ENCODE assay signal across 22 mouse cellular contexts in genomic region chr13:47921044-47921443, GRCm38 (mm10).
"Had no signal": no experiment of that assay in that cellular context is flagged by ENCODE, and none has a peak within 500 bp of the region (broad histone marks: within the 10 kb centered on the region; RNA-seq: fewer than 3 reads in every experiment).

No protein-coding gene starts in this region.

- H3K4me2 ChIP-seq: liver, embryonic 15.5 days; lung, embryonic 15.5 days; midbrain, embryonic 11.5 days; midbrain, embryonic 13.5 days; neural tube, embryonic 13.5 days; neural tube, embryonic 15.5 days; stomach, embryonic 15.5 days had no signal

- H3K4me3 ChIP-seq: liver, embryonic 15.5 days; lung, embryonic 15.5 days; megakaryocyte, embryonic 14.5 days; midbrain, embryonic 13.5 days; myocyte; neural tube, embryonic 13.5 days; neural tube, embryonic 15.5 days; stomach, embryonic 15.5 days had no signal

- H3K9ac ChIP-seq: liver, embryonic 15.5 days; liver, postnatal 0 days; lung, embryonic 15.5 days; midbrain, embryonic 13.5 days; neural tube, embryonic 13.5 days; neural tube, embryonic 15.5 days; stomach, embryonic 15.5 days had no signal

- H3K4me1 ChIP-seq: liver, embryonic 15.5 days; lung, embryonic 15.5 days; megakaryocyte, embryonic 14.5 days; neural tube, embryonic 13.5 days; stomach, embryonic 15.5 days had no signal

- DNase-seq: liver, postnatal 0 days; lung, adult 2 months; lung, postnatal 14 days; lung, postnatal 36 days; right cerebral cortex, adult 18-20 months; right cerebral cortex, postnatal 25 days; thymus, adult 2 months; thymus, postnatal 25 days; thymus, postnatal 4 days had no signal

- H3K27ac ChIP-seq: liver, embryonic 15.5 days; lung, embryonic 15.5 days; macrophage; midbrain, embryonic 13.5 days; neural tube, embryonic 13.5 days; neural tube, embryonic 15.5 days; stomach, embryonic 15.5 days; stomach, postnatal 0 days had no signal

- ATAC-seq: liver, postnatal 0 days; lung, postnatal 0 days; midbrain, embryonic 13.5 days; midbrain, embryonic 16.5 days had no signal

- H3K27me3 ChIP-seq: liver, embryonic 15.5 days; lung, embryonic 15.5 days; megakaryocyte, embryonic 14.5 days; midbrain, embryonic 13.5 days; neural tube, embryonic 13.5 days; neural tube, embryonic 15.5 days; stomach, embryonic 15.5 days had no signal

- H3K9me3 ChIP-seq: liver, embryonic 15.5 days; lung, embryonic 15.5 days; neural tube, embryonic 13.5 days; neural tube, embryonic 15.5 days; stomach, embryonic 15.5 days had no signal

- H3K36me3 ChIP-seq: liver, embryonic 15.5 days; lung, embryonic 15.5 days; midbrain, embryonic 13.5 days; neural tube, embryonic 13.5 days; neural tube, embryonic 15.5 days; stomach, embryonic 15.5 days had no signal
